Mouse (Mus musculus): ENCODE results near the gene Ndufa3. TPM values are rescaled to one million over a fixed set of nuclear protein-coding genes. Genes with fewer than 3 reads are reported as not detected.

Gene Ndufa3
- polyA plus RNA-seq, 1 experiment, result 2,632 TPM

DNA sequence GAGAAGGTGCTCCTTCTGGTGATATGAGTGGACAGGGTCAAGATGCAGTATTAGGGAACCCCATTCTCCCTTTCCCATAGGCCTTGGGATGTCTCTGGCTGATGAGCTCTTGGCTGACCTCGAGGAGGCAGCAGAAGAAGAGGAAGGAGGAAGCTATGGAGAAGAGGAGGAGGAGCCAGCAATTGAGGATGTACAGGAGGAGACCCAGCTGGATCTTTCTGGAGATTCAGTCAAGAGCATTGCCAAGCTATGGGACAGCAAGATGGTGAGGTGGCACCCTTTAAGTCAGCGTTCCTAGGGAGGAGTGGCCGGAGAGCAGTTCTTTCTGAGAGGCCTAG is 13.3 kb downstream of the Ndufa3 start:
- Histone ChIP-seq H3K4me1 (ENCODE audit: control insufficient read depth, insufficient read depth, insufficient read length, low read length) (peaks cover 10% of the 10 kb centered on the region), H3K4me3 (ENCODE audit: insufficient read depth, low read depth, low read length) (peak overlapping the region; percentile 45), H3K27ac (replicated peaks; ENCODE audit: low read depth, low read length) (no peak overlapping the region)

GRCm38 (mm10) chr7:3643412-3643811 is 26.2 kb downstream of the Ndufa3 start:
- H3K4me1 ChIP-seq (ENCODE audit: control insufficient read depth, insufficient read depth, insufficient read length, low read length), result peaks cover 13% of the 10 kb centered on the region
- H3K27ac ChIP-seq (replicated peaks; ENCODE audit: low read depth, low read length), result no peak overlapping the region
- H3K4me3 ChIP-seq (ENCODE audit: insufficient read depth, low read depth, low read length), result no peak overlapping the region

- Histone ChIP-seq H3K4me1 (ENCODE audit: control insufficient read depth, insufficient read depth, insufficient read length, low read length) (peaks cover 13% of the 10 kb centered on the region), H3K27ac (replicated peaks; ENCODE audit: low read depth, low read length) (no peak overlapping the region), H3K4me3 (ENCODE audit: insufficient read depth, low read depth, low read length) (no peak overlapping the region; the same call in 1 of the 2 replicates)
Measured at GRCm38 (mm10) chr7:3643843-3644242, 26.7 kb downstream of the Ndufa3 start.

GRCm38 (mm10) chr7:3644348-3644671 is 27.1 kb downstream of the Ndufa3 start:
- Histone ChIP-seq H3K4me3 (ENCODE audit: insufficient read depth, low read depth, low read length) (peak overlapping the region; percentile 53), H3K4me1 (ENCODE audit: control insufficient read depth, insufficient read depth, insufficient read length, low read length) (peaks cover 13% of the 10 kb centered on the region), H3K27ac (replicated peaks; ENCODE audit: low read depth, low read length) (no peak overlapping the region)

DNA sequence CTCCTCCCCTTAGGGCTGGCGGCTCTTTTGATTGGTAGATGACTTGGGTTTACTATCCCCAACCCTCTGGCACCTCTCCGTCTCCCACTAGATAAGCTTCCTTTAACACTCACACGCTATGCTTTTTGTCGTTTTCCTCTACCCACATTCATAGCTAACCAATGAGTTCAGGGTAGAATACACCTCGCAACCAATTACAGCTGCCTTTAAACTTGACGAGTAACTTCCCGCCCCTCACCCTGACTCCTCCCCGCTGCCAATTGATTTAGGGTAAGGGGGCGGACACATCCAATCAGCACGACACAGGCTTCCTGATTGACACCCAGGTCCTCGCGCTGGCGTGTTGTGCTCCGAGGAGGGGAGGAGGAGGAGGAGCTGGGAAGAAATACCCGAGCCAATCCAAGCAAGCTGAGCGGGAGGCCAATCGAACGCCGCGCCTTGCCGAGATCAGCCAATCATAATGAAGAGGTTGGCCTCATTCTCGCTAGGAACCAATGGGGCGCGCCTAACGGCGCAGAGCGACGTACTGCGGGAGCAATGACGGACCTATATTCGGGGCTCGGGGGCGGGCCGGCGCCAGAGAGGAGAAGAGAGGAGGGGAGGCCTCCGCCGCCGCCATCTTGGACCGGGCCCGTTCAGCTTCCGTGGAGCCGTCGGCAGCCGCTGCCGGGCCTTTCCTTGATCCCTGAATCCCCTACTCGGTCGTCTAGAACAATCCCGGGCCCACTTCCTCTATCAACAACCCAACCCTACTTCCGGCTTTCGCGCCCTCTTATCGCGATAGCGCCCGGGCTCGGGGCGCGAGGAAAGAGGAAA is 27.7 kb downstream of the Ndufa3 start, which contains the start of gene Cnot3:
Gene Cnot3 (plus strand): TSS at position 597 of the 816 bp plus-strand sequence.
- Histone ChIP-seq H3K4me1 (ENCODE audit: control insufficient read depth, insufficient read depth, insufficient read length, low read length) (peaks cover 13% of the 10 kb centered on the region), H3K27ac (replicated peaks; ENCODE audit: low read depth, low read length) (peak within 1 kb of the TSS; percentile 87), H3K4me3 (ENCODE audit: insufficient read depth, low read depth, low read length) (peak within 1 kb of the TSS; percentile 94)

DNA sequence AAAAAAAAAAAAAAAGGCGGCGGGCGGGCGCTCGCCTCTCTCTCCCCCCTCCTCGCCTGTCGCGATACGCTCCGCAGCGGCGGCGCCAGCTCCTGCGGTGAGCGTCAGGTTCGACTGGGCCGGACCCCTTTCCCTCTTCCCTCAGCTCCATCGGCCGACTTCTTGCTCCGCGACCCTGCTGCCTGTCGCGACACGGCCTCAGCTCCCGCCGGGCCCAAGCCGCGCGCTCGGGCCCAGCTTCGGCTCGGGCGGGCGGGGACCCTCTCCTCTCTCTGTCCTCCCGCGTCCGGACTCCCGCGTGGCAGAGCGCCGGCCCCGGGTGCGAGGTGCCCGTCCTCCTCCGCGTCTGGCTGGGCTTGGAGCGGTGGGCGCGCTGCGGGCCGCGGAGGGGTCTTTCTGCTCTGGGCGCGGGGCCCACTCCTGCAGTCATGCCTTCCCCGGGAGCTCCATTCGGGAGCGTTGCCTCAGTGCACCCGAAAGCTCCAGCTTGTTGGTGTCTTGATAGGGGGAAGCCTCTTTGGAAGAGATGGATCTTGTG is 28.4 kb downstream of the Ndufa3 start:
- Histone ChIP-seq H3K4me1 (ENCODE audit: control insufficient read depth, insufficient read depth, insufficient read length, low read length) (peaks cover 13% of the 10 kb centered on the region), H3K4me3 (ENCODE audit: insufficient read depth, low read depth, low read length) (peak overlapping the region; percentile 94), H3K27ac (replicated peaks; ENCODE audit: low read depth, low read length) (peak overlapping the region; percentile 87)

DNA sequence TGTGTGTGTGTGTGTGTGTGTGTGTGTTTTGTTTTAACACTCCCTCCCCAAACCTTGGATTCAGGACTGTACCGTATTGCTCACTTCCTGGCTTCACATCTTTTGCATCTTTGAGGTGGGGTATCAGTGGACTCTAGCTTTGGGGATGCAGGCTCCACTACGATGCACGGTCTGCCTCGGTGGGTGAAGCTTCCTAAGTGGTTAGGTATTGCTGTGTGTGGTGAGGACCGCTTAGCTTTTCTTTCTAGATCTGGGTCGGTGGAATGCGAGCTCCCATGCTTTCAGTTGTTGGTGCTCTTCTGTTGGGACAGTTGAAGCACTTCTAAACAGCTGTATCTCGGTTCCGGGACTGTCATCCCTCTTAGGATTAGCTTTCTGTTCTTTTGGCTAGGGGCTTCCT is 29.0 kb downstream of the Ndufa3 start:
- Histone ChIP-seq H3K27ac (replicated peaks; ENCODE audit: low read depth, low read length) (no peak overlapping the region), H3K4me1 (ENCODE audit: control insufficient read depth, insufficient read depth, insufficient read length, low read length) (peaks cover 13% of the 10 kb centered on the region), H3K4me3 (ENCODE audit: insufficient read depth, low read depth, low read length) (peak overlapping the region; percentile 94)

DNA sequence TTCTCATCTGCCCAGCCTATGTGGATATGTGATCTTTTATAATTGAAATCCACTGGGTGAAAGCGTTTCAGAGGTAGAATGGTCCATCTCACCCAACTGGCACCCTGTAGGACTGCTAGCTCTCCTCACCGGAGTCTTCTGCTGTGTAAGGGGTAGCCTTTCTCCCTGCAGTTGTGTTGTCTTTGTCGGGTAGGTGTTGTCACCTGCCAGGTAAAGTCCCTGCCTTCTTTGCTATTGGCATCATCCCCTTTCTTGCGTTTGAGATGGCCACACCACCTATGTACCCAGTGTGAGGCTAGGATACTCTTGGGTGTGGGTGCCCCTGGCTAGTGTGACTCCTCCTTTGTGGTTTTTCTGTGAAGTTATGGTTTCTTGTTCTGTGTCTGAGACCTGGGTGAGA is 29.5 kb downstream of the Ndufa3 start:
- Histone ChIP-seq H3K27ac (replicated peaks; ENCODE audit: low read depth, low read length) (no peak overlapping the region), H3K4me3 (ENCODE audit: insufficient read depth, low read depth, low read length) (peak overlapping the region; percentile 94), H3K4me1 (ENCODE audit: control insufficient read depth, insufficient read depth, insufficient read length, low read length) (peaks cover 13% of the 10 kb centered on the region)

DNA sequence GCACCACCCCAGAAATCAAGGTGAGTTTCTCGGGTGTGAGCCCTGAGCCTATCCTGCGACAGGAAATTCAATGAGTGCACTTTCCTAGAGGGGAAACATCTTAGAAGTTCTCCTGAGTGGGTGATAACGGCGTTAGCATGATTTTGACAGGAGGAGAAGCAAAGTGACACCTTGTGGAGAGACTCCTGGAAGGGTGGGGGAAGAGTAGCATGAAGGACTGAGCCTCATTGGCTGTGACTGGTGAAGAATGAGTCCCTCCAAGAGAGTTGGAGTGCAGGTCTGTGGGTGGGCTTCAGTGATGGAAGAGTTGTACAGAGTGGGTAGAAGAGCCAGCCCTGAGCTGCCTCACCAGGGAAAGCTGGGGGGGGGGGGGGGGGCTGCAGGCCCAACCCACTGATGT is 39.8 kb downstream of the Ndufa3 start:
- Histone ChIP-seq H3K27ac (replicated peaks; ENCODE audit: low read depth, low read length) (no peak overlapping the region), H3K4me3 (ENCODE audit: insufficient read depth, low read depth, low read length) (no peak overlapping the region), H3K4me1 (ENCODE audit: control insufficient read depth, insufficient read depth, insufficient read length, low read length) (no peaks in the 10 kb centered on the region)

DNA sequence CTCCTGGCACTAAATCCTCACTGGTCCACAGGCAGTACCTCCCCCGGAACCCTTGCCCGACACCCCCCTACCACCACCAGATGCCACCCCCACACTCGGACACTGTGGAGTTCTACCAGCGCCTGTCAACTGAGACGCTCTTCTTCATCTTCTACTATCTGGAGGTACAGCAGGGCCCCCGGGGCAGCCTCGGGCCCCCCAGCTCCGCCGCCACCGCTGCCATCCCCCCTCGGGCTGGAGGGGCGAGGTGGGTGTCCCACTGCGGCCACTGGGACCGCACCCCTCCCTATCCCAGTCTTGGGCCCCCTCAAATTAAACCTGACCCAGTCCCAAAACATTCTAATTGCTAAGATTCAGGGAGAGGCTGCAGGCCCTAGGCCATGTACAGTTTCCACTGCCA is 41.4 kb downstream of the Ndufa3 start:
- no peak overlapping the region for H3K4me3 ChIP-seq (ENCODE audit: insufficient read depth, low read depth, low read length)
- no peak overlapping the region for H3K27ac ChIP-seq (replicated peaks; ENCODE audit: low read depth, low read length)

GRCm38 (mm10) chr7:3664524-3665214 is 47.5 kb downstream of the Ndufa3 start:
- Histone ChIP-seq H3K4me3 (ENCODE audit: insufficient read depth, low read depth, low read length) (peak overlapping the region; percentile 78), H3K4me1 (ENCODE audit: control insufficient read depth, insufficient read depth, insufficient read length, low read length) (peaks cover 3% of the 10 kb centered on the region; the same call in 1 of the 2 replicates), H3K27ac (replicated peaks; ENCODE audit: low read depth, low read length) (peak overlapping the region; percentile 70)

More for the DNA sequence above, 41.4 kb downstream of the Ndufa3 start:
- H3K4me1 ChIP-seq (ENCODE audit: control insufficient read depth, insufficient read depth, insufficient read length, low read length), result no peaks in the 10 kb centered on the region

DNA sequence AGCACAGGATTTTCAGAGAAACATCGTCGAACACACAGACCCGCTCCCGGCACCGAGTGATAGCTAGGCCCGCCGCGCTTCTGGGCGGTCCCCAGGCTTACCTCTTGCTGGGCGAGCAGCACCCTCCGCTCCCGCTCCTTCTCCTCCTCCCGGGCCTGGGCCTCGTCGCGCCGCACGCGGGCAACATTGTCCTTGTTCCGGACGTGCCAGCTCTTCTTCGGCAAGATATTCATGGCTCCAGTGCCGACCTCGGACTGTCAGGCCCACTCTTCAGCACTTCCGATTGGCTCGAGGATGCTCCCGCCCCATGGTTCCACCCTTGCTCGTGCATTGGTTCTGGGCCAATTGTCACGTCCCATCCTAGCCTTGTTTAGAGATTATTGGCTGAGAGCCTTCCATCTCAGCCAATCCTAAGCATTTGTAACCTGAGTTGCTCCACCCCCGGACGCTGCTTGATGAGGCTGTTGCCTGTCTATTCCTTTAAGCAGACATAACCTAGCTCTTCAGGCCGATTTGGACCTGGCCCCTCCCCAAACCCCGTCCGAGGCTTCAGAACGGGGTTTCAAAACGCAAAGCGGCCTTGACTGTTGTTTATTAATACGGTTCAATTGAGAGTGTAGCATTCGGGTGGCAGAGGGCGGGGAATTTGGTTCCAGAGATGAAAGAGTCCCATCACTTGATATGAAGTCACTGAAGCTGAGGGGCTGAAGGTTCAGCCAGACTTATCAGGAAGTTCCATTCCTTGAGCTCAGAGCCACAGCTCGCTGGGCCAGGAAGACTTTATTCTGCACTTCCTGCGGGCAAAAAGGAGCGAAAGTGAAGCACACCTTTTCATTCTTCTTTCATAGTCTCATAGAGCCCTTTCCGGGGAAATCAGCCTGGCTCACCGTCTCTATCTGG is 48.3 kb downstream of the Ndufa3 start, which contains the start of gene Leng1:
Gene Leng1 (minus strand): TSS at position 626 of the 900 bp plus-strand sequence.
- H3K4me1 ChIP-seq (ENCODE audit: control insufficient read depth, insufficient read depth, insufficient read length, low read length), result peaks cover 3% of the 10 kb centered on the region; the same call in 1 of the 2 replicates
- H3K27ac ChIP-seq (replicated peaks; ENCODE audit: low read depth, low read length), result peak within 1 kb of the TSS; percentile 79
- H3K4me3 ChIP-seq (ENCODE audit: insufficient read depth, low read depth, low read length), result peak within 1 kb of the TSS; percentile 78

DNA sequence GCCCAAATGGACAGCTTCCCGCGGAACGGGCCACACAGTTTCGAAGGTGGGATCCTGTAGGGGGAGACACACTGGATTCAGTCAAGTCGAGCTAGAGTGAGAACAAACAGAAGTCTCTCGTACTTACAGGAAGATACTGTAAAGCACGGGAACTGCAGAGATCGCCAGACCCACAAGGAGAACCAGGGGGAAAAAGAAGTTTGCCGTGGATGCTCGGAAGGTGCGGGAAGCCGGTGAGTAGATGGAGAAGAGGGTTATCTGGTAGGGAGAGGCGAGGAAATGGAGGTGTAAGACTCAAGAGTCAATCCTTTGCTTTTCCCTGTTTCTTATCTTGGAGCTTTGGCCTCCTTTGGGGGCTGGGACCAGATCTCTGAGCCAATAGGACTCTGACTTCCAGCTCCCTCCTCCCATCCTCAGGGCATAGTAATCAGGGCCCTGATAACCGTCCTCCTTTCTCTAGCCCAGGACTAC is 49.8 kb downstream of the Ndufa3 start:
- peak overlapping the region; percentile 36 for H3K4me3 ChIP-seq (ENCODE audit: insufficient read depth, low read depth, low read length)
- no peak overlapping the region for H3K27ac ChIP-seq (replicated peaks; ENCODE audit: low read depth, low read length)
- peaks cover 3% of the 10 kb centered on the region; the same call in 1 of the 2 replicates for H3K4me1 ChIP-seq (ENCODE audit: control insufficient read depth, insufficient read depth, insufficient read length, low read length)

Measured in brown adipose tissue, adult 24 weeks (tissue).